Mouse (Mus musculus): ENCODE measurements around the gene Slc30a5. TPM values are rescaled to one million over a fixed set of nuclear protein-coding genes. Genes with fewer than 3 reads are reported as not detected.
"Not testable (repeated sequence)": the region's sequence is repeated elsewhere in the genome, so short reads cannot be mapped to it uniquely, and the experiment has no call there.

Slc30a5 gene
- polyA plus RNA-seq, 1 experiment, result 0.15 TPM

- H3K4me3 ChIP-seq (replicated peaks), result no peak overlapping the region
- no peaks in the 10 kb centered on the region for H3K9me3 ChIP-seq (ENCODE audit: control insufficient read depth, low read length)
- no peaks in the 10 kb centered on the region for H3K27me3 ChIP-seq (ENCODE audit: control insufficient read depth)
- TF ChIP-seq TAL1 (IDR thresholded peaks at IDR 0.05; ENCODE audit: low read length) (no peak), GATA1 (IDR thresholded peaks at IDR 0.05; ENCODE audit: low read length) (no peak)
- H3K36me3 ChIP-seq (ENCODE audit: control insufficient read depth), result peaks cover 81% of the 10 kb centered on the region
- peaks cover 9% of the 10 kb centered on the region for H3K4me1 ChIP-seq (ENCODE audit: control insufficient read depth)
These were observed 7.4 kb downstream of the Slc30a5 start for GRCm38 (mm10) chr13:100825627-100826410.

GRCm38 (mm10) chr13:100824916-100825315 is 8.3 kb downstream of the Slc30a5 start:
- Histone ChIP-seq H3K9me3 (ENCODE audit: control insufficient read depth, low read length) (no peaks in the 10 kb centered on the region), H3K27me3 (ENCODE audit: control insufficient read depth) (no peaks in the 10 kb centered on the region), H3K36me3 (ENCODE audit: control insufficient read depth) (peaks cover 87% of the 10 kb centered on the region), H3K4me1 (ENCODE audit: control insufficient read depth) (peaks cover 6% of the 10 kb centered on the region), H3K4me3 (replicated peaks) (no peak overlapping the region)
- TF ChIP-seq GATA1 (IDR thresholded peaks at IDR 0.05; ENCODE audit: low read length) (no peak), TAL1 (IDR thresholded peaks at IDR 0.05; ENCODE audit: low read length) (no peak)

GRCm38 (mm10) chr13:100824306-100824705 is 8.9 kb downstream of the Slc30a5 start:
- Histone ChIP-seq H3K4me3 (replicated peaks) (no peak overlapping the region), H3K36me3 (ENCODE audit: control insufficient read depth) (peaks cover 90% of the 10 kb centered on the region), H3K9me3 (ENCODE audit: control insufficient read depth, low read length) (no peaks in the 10 kb centered on the region), H3K27me3 (ENCODE audit: control insufficient read depth) (no peaks in the 10 kb centered on the region), H3K4me1 (ENCODE audit: control insufficient read depth) (peaks cover 3% of the 10 kb centered on the region)
- TF ChIP-seq TAL1 (IDR thresholded peaks at IDR 0.05; ENCODE audit: low read length) (no peak), GATA1 (IDR thresholded peaks at IDR 0.05; ENCODE audit: low read length) (no peak)

DNA sequence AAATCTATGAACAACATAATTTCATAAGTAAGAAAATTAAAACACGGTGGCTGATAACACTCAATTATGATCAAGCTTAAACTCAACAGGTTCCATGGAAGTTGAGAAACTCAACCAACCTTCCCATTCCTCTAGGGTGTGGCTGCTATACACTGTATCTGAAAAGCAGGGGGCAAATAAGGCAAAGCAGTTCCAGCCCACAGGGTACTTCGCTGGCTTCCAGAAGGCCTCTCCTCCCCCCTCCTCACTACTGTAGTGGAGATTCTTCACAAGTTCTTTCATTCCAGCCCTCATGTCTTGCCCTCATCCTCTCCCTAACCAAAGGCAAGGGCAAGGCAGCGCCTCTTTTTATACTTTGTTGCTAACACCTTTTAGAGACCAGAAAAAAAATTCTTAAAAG is 9.4 kb downstream of the Slc30a5 start:
- Histone ChIP-seq H3K36me3 (ENCODE audit: control insufficient read depth) (peaks cover 92% of the 10 kb centered on the region), H3K4me3 (replicated peaks) (no peak overlapping the region), H3K4me1 (ENCODE audit: control insufficient read depth) (no peaks in the 10 kb centered on the region), H3K9me3 (ENCODE audit: control insufficient read depth, low read length) (no peaks in the 10 kb centered on the region), H3K27me3 (ENCODE audit: control insufficient read depth) (no peaks in the 10 kb centered on the region)
- no peak for TF ChIP-seq TAL1 (IDR thresholded peaks at IDR 0.05; ENCODE audit: low read length)
- no peak for TF ChIP-seq GATA1 (IDR thresholded peaks at IDR 0.05; ENCODE audit: low read length)

DNA sequence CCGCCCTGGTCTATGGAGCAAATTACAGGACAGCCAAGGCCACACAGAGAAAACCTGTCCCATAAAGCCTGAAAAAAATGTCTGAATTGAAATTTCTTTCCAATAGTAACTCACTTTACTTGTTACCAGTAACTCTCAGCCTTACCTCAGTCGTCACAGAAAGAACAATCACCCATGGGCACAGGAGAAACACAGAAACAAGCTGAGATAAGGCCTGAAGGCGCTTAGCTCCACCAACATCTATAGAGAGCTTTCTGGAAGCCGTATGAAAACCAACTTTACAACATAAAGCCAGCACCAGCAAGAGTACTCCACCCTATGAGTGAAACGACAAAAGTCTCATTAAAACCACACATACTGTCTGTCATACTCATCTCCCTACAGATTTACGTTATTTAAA is 18.8 kb downstream of the Slc30a5 start:
- H3K9me3 ChIP-seq (ENCODE audit: control insufficient read depth, low read length), result no peaks in the 10 kb centered on the region
- no peak overlapping the region for H3K4me3 ChIP-seq (replicated peaks)
- peaks cover 2% of the 10 kb centered on the region; the same call in 1 of the 2 replicates for H3K4me1 ChIP-seq (ENCODE audit: control insufficient read depth)
- no peaks in the 10 kb centered on the region for H3K27me3 ChIP-seq (ENCODE audit: control insufficient read depth)
- no peak for TF ChIP-seq GATA1 (IDR thresholded peaks at IDR 0.05; ENCODE audit: low read length)
- TF ChIP-seq TAL1 (IDR thresholded peaks at IDR 0.05; ENCODE audit: low read length), result no peak
- H3K36me3 ChIP-seq (ENCODE audit: control insufficient read depth), result peaks cover 88% of the 10 kb centered on the region

DNA sequence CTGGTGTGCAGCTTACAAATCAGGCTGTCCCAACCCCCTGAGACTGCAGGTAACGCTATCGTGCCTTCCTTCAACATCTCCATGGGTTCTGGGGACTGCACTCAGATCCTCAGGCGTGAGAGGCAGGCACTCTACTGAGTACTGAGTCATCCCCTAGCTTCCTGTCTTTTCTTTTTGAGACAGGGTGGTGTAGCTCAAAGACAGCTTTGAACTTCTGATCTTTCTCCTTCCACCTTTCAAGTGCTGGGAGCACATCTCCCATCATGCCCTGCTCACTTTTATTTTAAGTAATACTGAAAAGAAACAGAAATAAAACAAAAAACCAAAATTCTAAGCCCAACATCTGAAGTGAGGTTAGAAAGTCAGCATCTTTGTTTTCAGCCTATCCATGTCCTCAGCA is 27.5 kb downstream of the Slc30a5 start:
- TF ChIP-seq GATA1 (IDR thresholded peaks at IDR 0.05; ENCODE audit: low read length) (no peak), TAL1 (IDR thresholded peaks at IDR 0.05; ENCODE audit: low read length) (no peak)
- Histone ChIP-seq H3K36me3 (ENCODE audit: control insufficient read depth) (peaks cover 87% of the 10 kb centered on the region), H3K4me3 (replicated peaks) (no peak overlapping the region), H3K4me1 (ENCODE audit: control insufficient read depth) (no peaks in the 10 kb centered on the region), H3K27me3 (ENCODE audit: control insufficient read depth) (no peaks in the 10 kb centered on the region), H3K9me3 (ENCODE audit: control insufficient read depth, low read length) (peaks cover 3% of the 10 kb centered on the region)

DNA sequence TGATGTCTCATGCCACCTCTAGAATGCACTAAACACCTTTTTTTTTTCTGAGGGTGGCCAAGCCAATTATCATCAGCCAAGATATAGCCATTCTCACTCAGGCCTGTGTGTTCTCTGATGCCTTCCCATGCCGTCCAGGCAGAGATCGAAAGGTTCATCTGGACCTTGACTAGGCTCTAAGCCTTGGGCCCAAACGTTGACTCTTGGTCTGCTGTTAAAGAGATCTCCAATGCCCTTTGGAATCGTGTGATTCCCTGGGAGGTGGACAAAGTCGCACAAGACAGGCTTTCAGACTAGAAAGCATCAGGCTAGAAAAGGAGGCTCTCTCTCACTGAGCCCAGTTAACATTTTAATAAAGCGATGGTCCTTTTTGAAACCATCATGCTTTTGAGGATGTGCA is 36.1 kb downstream of the Slc30a5 start:
- H3K27me3 ChIP-seq (ENCODE audit: control insufficient read depth), result no peaks in the 10 kb centered on the region
- no peak overlapping the region for H3K4me3 ChIP-seq (replicated peaks)
- peaks cover 21% of the 10 kb centered on the region for H3K36me3 ChIP-seq (ENCODE audit: control insufficient read depth)
- no peaks in the 10 kb centered on the region for H3K9me3 ChIP-seq (ENCODE audit: control insufficient read depth, low read length)
- H3K4me1 ChIP-seq (ENCODE audit: control insufficient read depth), result peaks cover 2% of the 10 kb centered on the region; the same call in 1 of the 2 replicates
- no peak for TF ChIP-seq TAL1 (IDR thresholded peaks at IDR 0.05; ENCODE audit: low read length)
- TF ChIP-seq GATA1 (IDR thresholded peaks at IDR 0.05; ENCODE audit: low read length), result no peak

- Histone ChIP-seq H3K36me3 (ENCODE audit: control insufficient read depth) (peaks cover 19% of the 10 kb centered on the region), H3K27me3 (ENCODE audit: control insufficient read depth) (no peaks in the 10 kb centered on the region), H3K4me3 (replicated peaks) (no peak overlapping the region), H3K4me1 (ENCODE audit: control insufficient read depth) (peaks cover 35% of the 10 kb centered on the region), H3K9me3 (ENCODE audit: control insufficient read depth, low read length) (no peaks in the 10 kb centered on the region)
- no peak for TF ChIP-seq TAL1 (IDR thresholded peaks at IDR 0.05; ENCODE audit: low read length)
- no peak for TF ChIP-seq GATA1 (IDR thresholded peaks at IDR 0.05; ENCODE audit: low read length)
These were observed 44.1 kb downstream of the Slc30a5 start for GRCm38 (mm10) chr13:100789083-100789482.

- H3K4me3 ChIP-seq (replicated peaks); H3K9me3 ChIP-seq (ENCODE audit: control insufficient read depth, low read length); H3K27me3 ChIP-seq (ENCODE audit: control insufficient read depth): not testable (repeated sequence)
- Histone ChIP-seq H3K36me3 (ENCODE audit: control insufficient read depth) (peaks cover 29% of the 10 kb centered on the region), H3K4me1 (ENCODE audit: control insufficient read depth) (peaks cover 43% of the 10 kb centered on the region)
These were observed 45.2 kb downstream of the Slc30a5 start for GRCm38 (mm10) chr13:100788057-100788456.

All from erythroblast, embryonic 14.5 days (primary cell).